In the genomic region with DNA sequence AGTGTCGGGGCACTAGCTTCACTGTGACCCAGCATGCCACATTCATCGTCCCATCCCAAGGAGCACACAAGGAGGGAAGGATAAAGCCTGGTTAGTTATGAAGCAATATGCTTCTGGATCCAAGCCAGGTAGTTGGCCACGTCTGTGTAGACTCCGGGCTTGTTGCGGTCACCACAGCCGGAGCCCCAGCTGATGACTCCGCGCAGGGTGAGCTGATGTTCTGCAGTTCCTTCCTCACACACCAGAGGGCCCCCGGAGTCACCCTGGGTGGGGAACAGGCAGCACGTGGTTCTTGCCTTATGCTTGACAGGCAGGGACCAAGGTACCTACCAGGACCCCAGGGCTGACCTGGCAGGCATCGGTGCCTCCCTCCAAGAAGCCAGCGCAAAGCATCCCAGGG, we compare ENCODE assay signal across 8 mouse cellular contexts. TPM values are rescaled to one million over a fixed set of nuclear protein-coding genes. Genes with fewer than 3 reads are reported as not detected.
DNase-seq lines count a peak whose midpoint lies in the region.

No protein-coding gene starts in this region.

- peak overlapping the region; percentile 79 for H3K4me3 ChIP-seq in megakaryocyte, embryonic 14.5 days (replicated peaks)

- peaks cover 18% of the 10 kb centered on the region for H3K9me3 ChIP-seq in megakaryocyte, embryonic 14.5 days

- peaks cover 78% of the 10 kb centered on the region for H3K27me3 ChIP-seq in megakaryocyte, embryonic 14.5 days (replicated peaks)

- peaks cover 57% of the 10 kb centered on the region for H3K4me1 ChIP-seq in megakaryocyte, embryonic 14.5 days

- no peaks in the 10 kb centered on the region for H3K36me3 ChIP-seq in megakaryocyte, embryonic 14.5 days (replicated peaks; ENCODE audit: low read length)

- peak; percentile 91 for DNase-seq in T-cell, adult 2 months (ENCODE audit: low spot score)
- peak; percentile 90 to 93 for DNase-seq in cerebellum, postnatal 25 days
- DNase-seq in gastrocnemius, adult 18-20 months (ENCODE audit: low spot score): peak; percentile 91
- peak; percentile 93 for DNase-seq in induced T-regulatory cell, adult 2 months (ENCODE audit: low read depth)
- peak; percentile 62 to 81 for DNase-seq in left cerebral cortex, adult 8-10 months (ENCODE audit: low spot score in 2 of 2)
- DNase-seq in right cerebral cortex, adult 2 months (ENCODE audit: low spot score in 2 of 2): peak; percentile 88 to 95
- DNase-seq in urinary bladder, postnatal 10 days (ENCODE audit: low spot score): peak; percentile 68

RNA-seq across cellular contexts. Expression of gene Pfn3, which starts 3.0 kb away (rescaled TPM):
- not detected for total RNA-seq in gastrocnemius, adult 18-20 months (2021)
- not detected for total RNA-seq in left cerebral cortex, adult 8-10 months (2022)
- not detected in 2 replicates for polyA plus RNA-seq in megakaryocyte, embryonic 14.5 days (2012; ENCODE audit: insufficient read depth, low replicate concordance)

RNA-seq across cellular contexts. Expression of gene F12, which starts 8.6 kb away (rescaled TPM):
- under 1 TPM in 1 of 2 experiments, not detected in 1; 0.12 TPM for total RNA-seq in gastrocnemius, adult 18-20 months (2021)
- under 1 TPM; 0.39 to 0.98 (median 0.75) TPM for total RNA-seq in left cerebral cortex, adult 8-10 months (2022)
- polyA plus RNA-seq in megakaryocyte, embryonic 14.5 days (2012; ENCODE audit: insufficient read depth, low replicate concordance): 0.54 TPM in 1 of 2 replicates, not detected in the other

RNA-seq across cellular contexts. Expression of gene Slc34a1, which starts 20.0 kb away (rescaled TPM):
- total RNA-seq in gastrocnemius, adult 18-20 months (2021): under 1 TPM in 1 of 2 experiments, not detected in 1; 0.66 TPM
- total RNA-seq in left cerebral cortex, adult 8-10 months (2022): under 1 TPM in 2 of 4 experiments, not detected in 2; 0.16 to 0.17 TPM
- not detected in 2 replicates for polyA plus RNA-seq in megakaryocyte, embryonic 14.5 days (2012; ENCODE audit: insufficient read depth, low replicate concordance)

RNA-seq across cellular contexts. Expression of gene Grk6, which starts 26.9 kb away (rescaled TPM):
- total RNA-seq in gastrocnemius, adult 18-20 months (2021): 10 to 100 TPM in 1 of 2 experiments, 1 to 10 TPM in 1; 8.6 to 10.4 TPM
- total RNA-seq in left cerebral cortex, adult 8-10 months (2022): 10 to 100 TPM; 60.0 to 65.3 (median 61.9) TPM
- 33.8 and 54.2 TPM in 2 replicates for polyA plus RNA-seq in megakaryocyte, embryonic 14.5 days (2012; ENCODE audit: insufficient read depth, low replicate concordance)

RNA-seq across cellular contexts. Expression of gene Prr7, which starts 46.1 kb away (rescaled TPM):
- under 1 TPM in 1 of 2 experiments, not detected in 1; 0.21 TPM for total RNA-seq in gastrocnemius, adult 18-20 months (2021)
- total RNA-seq in left cerebral cortex, adult 8-10 months (2022): 10 to 100 TPM; 50.8 to 62.7 (median 59.7) TPM
- 5.3 and 21.1 TPM in 2 replicates for polyA plus RNA-seq in megakaryocyte, embryonic 14.5 days (2012; ENCODE audit: insufficient read depth, low replicate concordance)

Comparison
In these comparisons a context has a peak if more than half of its experiments do, and no peak if none do; other contexts are left out.
1. Peak in every context shown above with its lines: DNase-seq and H3K4me3 ChIP-seq.